Mouse (Mus musculus) liver, embryonic 16.5 days (tissue): Measurements from ENCODE around the gene Ccdc180. TPM values are rescaled to one million over a fixed set of nuclear protein-coding genes. Genes with fewer than 3 reads are reported as not detected.

Experiments
- ATAC-seq: fragments of 200-750 bp; cut with Nextera tagmentation; 2 replicates; pipeline ENCODE4 v1.8.0; 2017; ENCODE audit warnings: low read depth, mild to moderate bottlenecking, moderate number of reproducible peaks, moderate library complexity
- H3K27ac ChIP-seq: fragments of 300-500 bp; sonication (generic); 2 replicates; pipeline ENCODE4 v1.5.1; 2014; ENCODE audit warnings: mild to moderate bottlenecking, low read length
- H3K27me3 ChIP-seq: fragments of 300-500 bp; sonication (generic); 2 replicates; pipeline ENCODE4 v1.6.1; 2014; ENCODE audit warnings: low read depth, low read length, mixed read lengths; ENCODE audit not compliant: control insufficient read depth, insufficient read depth
- H3K36me3 ChIP-seq: fragments of 300-500 bp; sonication (generic); 2 replicates; pipeline ENCODE4 v1.6.1; 2014; ENCODE audit warnings: mild to moderate bottlenecking; ENCODE audit not compliant: control insufficient read depth, insufficient read depth
- H3K4me1 ChIP-seq: fragments of 300-500 bp; sonication (generic); 2 replicates; pipeline ENCODE4 v1.6.1; 2014; ENCODE audit warnings: low read depth, low read length, mixed read lengths; ENCODE audit not compliant: control insufficient read depth
- H3K4me2 ChIP-seq: fragments of 300-500 bp; sonication (generic); 2 replicates; pipeline ENCODE4 v1.6.1; 2014; ENCODE audit warnings: low read depth, low read length, mixed read lengths
- H3K4me3 ChIP-seq: fragments of 300-500 bp; sonication (generic); 2 replicates; pipeline ENCODE4 v1.5.1; 2014; ENCODE audit warnings: low read depth, mild to moderate bottlenecking, low read length
- H3K9ac ChIP-seq: fragments of 300-500 bp; sonication (generic); 2 replicates; pipeline ENCODE4 v1.6.1; 2014; ENCODE audit warnings: low read depth, low read length
- H3K9me3 ChIP-seq: fragments of 300-500 bp; sonication (generic); replicated peaks from 2 replicates; pipeline ENCODE4 v1.6.1; 2016; ENCODE audit warnings: low read length; ENCODE audit not compliant: control insufficient read depth
- WGBS: fragments of 180-500 bp; shearing (Covaris S2); extraction: QIAGEN DNeasy Blood & Tissue Kit; methylation state at CpG from one replicate; pipeline ENCODE4 v1.1.7; 2014; ENCODE audit not compliant: insufficient replicate concordance; 5-methylcytosine and 5-hydroxymethylcytosine counted together
- polyA plus RNA-seq: library from polyadenylated mRNA; unstranded; fragments of >200 nt; fragmentation: Nextera tagmentation; extraction: Ambion mirVana; gene quantifications from 2 replicates; pipeline ENCODE4 v1.2.1, GENCODE M21; 2015

Gene Ccdc180
- polyA plus RNA-seq, 1 experiment from 2014 or later: 0.07 TPM

- H3K9ac ChIP-seq: no peak overlapping the region
- no peaks in the 10 kb centered on the region for H3K9me3 ChIP-seq
- WGBS: 42% methylated on average over 19 of the region's 19 CpGs
- no peak overlapping the region for H3K4me2 ChIP-seq
- no peaks in the 10 kb centered on the region; the same call in 1 of the 2 replicates for H3K4me1 ChIP-seq
- H3K27me3 ChIP-seq: no peaks in the 10 kb centered on the region
- H3K4me3 ChIP-seq: no peak overlapping the region
- no peak for ATAC-seq
- H3K27ac ChIP-seq: no peak overlapping the region
- no peaks in the 10 kb centered on the region for H3K36me3 ChIP-seq
These were observed 34.2 kb upstream of the Ccdc180 start for GRCm38 (mm10) chr4:45855803-45856424.

- Histone ChIP-seq H3K9me3 (no peaks in the 10 kb centered on the region), H3K36me3 (no peaks in the 10 kb centered on the region), H3K9ac (no peak overlapping the region), H3K27ac (no peak overlapping the region), H3K4me1 (no peaks in the 10 kb centered on the region), H3K4me3 (no peak overlapping the region), H3K4me2 (no peak overlapping the region), H3K27me3 (no peaks in the 10 kb centered on the region)
- 35% methylated on average over 5 of the region's 5 CpGs for WGBS
- no peak for ATAC-seq
These were observed 28.9 kb upstream of the Ccdc180 start for GRCm38 (mm10) chr4:45861160-45861559.

GRCm38 (mm10) chr4:45867416-45867815, 22.7 kb upstream of the Ccdc180 start:
- H3K9me3 ChIP-seq: no peaks in the 10 kb centered on the region
- no peaks in the 10 kb centered on the region for H3K27me3 ChIP-seq
- no peak for ATAC-seq
- H3K9ac ChIP-seq: no peak overlapping the region
- no peaks in the 10 kb centered on the region for H3K4me1 ChIP-seq
- no peaks in the 10 kb centered on the region for H3K36me3 ChIP-seq
- no peak overlapping the region for H3K27ac ChIP-seq
- WGBS: 67% methylated on average over 8 of the region's 8 CpGs
- no peak overlapping the region for H3K4me3 ChIP-seq
- H3K4me2 ChIP-seq: no peak overlapping the region

- H3K9me3 ChIP-seq: no peaks in the 10 kb centered on the region
- H3K27ac ChIP-seq: no peak overlapping the region
- H3K4me1 ChIP-seq: no peaks in the 10 kb centered on the region
- H3K9ac ChIP-seq: no peak overlapping the region
- ATAC-seq: no peak
- H3K36me3 ChIP-seq: peaks cover 2% of the 10 kb centered on the region; the same call in 1 of the 2 replicates
- 39% methylated on average over 24 of the region's 24 CpGs for WGBS
- H3K4me3 ChIP-seq: no peak overlapping the region
- no peaks in the 10 kb centered on the region for H3K27me3 ChIP-seq
- no peak overlapping the region for H3K4me2 ChIP-seq
These were observed 20.9 kb upstream of the Ccdc180 start for GRCm38 (mm10) chr4:45869021-45869815.

- WGBS: 49% methylated on average over 2 of the region's 2 CpGs
These were observed 18.0 kb upstream of the Ccdc180 start for GRCm38 (mm10) chr4:45872147-45872546.

GRCm38 (mm10) chr4:45878929-45879328, 11.2 kb upstream of the Ccdc180 start:
- no peaks in the 10 kb centered on the region for H3K27me3 ChIP-seq
- no peak for ATAC-seq
- H3K4me1 ChIP-seq: no peaks in the 10 kb centered on the region
- no peak overlapping the region for H3K4me3 ChIP-seq
- 35% methylated on average over 5 of the region's 5 CpGs for WGBS
- peaks cover 12% of the 10 kb centered on the region for H3K36me3 ChIP-seq
- H3K9me3 ChIP-seq: no peaks in the 10 kb centered on the region; the same call in 1 of the 2 replicates
- H3K4me2 ChIP-seq: no peak overlapping the region
- no peak overlapping the region for H3K27ac ChIP-seq
- H3K9ac ChIP-seq: no peak overlapping the region

More at GRCm38 (mm10) chr4:45872147-45872546, 18.0 kb upstream of the Ccdc180 start:
- Histone ChIP-seq H3K27me3 (no peaks in the 10 kb centered on the region), H3K9me3 (no peaks in the 10 kb centered on the region; the same call in 1 of the 2 replicates), H3K4me2 (no peak overlapping the region), H3K4me1 (no peaks in the 10 kb centered on the region), H3K9ac (no peak overlapping the region), H3K27ac (no peak overlapping the region), H3K4me3 (no peak overlapping the region), H3K36me3 (peaks cover 13% of the 10 kb centered on the region)
- no peak for ATAC-seq

- no peak overlapping the region for H3K9ac ChIP-seq
- H3K9me3 ChIP-seq: no peaks in the 10 kb centered on the region
- no peak overlapping the region for H3K4me3 ChIP-seq
- no peaks in the 10 kb centered on the region for H3K27me3 ChIP-seq
- no peaks in the 10 kb centered on the region for H3K36me3 ChIP-seq
- ATAC-seq: no peak
- no peak overlapping the region for H3K4me2 ChIP-seq
- no peak overlapping the region for H3K27ac ChIP-seq
- WGBS: 40% methylated on average over 9 of the region's 9 CpGs
- H3K4me1 ChIP-seq: no peaks in the 10 kb centered on the region
These were observed 7.6 kb upstream of the Ccdc180 start for GRCm38 (mm10) chr4:45882521-45882920.

- Histone ChIP-seq H3K27ac (no peak overlapping the region), H3K27me3 (no peaks in the 10 kb centered on the region), H3K4me1 (no peaks in the 10 kb centered on the region), H3K36me3 (no peaks in the 10 kb centered on the region), H3K9me3 (no peaks in the 10 kb centered on the region), H3K4me3 (no peak overlapping the region), H3K9ac (no peak overlapping the region), H3K4me2 (no peak overlapping the region)
- ATAC-seq: no peak
- 75% methylated on average over 16 of the region's 16 CpGs for WGBS
These were observed 6.9 kb upstream of the Ccdc180 start for GRCm38 (mm10) chr4:45883250-45883649.

- Histone ChIP-seq H3K4me2 (no peak overlapping the region), H3K9me3 (no peaks in the 10 kb centered on the region), H3K4me1 (no peaks in the 10 kb centered on the region), H3K4me3 (no peak overlapping the region), H3K27me3 (no peaks in the 10 kb centered on the region), H3K36me3 (no peaks in the 10 kb centered on the region), H3K9ac (no peak overlapping the region), H3K27ac (no peak overlapping the region)
- WGBS: 60% methylated on average over 6 of the region's 6 CpGs
- no peak for ATAC-seq
These were observed 616 bp upstream of the Ccdc180 start for GRCm38 (mm10) chr4:45889487-45889886.
